10 mouse cellular contexts compared by ENCODE assay signal in the genomic region with DNA sequence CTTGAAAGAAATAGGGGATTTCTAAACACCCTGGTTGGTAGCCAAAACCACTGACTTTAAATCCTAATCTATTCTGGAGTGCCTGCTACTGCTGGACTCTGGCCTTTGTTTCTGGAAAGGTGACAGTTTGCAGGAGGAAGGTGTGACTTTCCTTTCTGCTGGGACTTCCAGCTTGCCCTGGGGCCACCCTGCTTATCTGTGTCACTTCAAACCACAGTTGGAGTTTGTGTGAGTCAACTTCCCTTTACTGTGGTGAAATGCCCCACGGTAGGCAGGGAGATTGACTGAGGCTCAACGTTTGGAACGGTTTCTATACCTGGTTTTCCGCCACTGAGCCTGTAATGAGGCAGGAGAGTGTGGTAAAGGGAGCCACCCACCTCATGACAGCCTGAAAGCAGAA. TPM values are rescaled to one million over a fixed set of nuclear protein-coding genes. Genes with fewer than 3 reads are reported as not detected.
DNase-seq lines count a peak whose midpoint lies in the region; ATAC-seq and TF ChIP-seq lines count a peak whose summit lies in the region.
"Had no signal": no experiment of that assay in that cellular context is flagged by ENCODE, and none has a peak within 500 bp of the region (broad histone marks: within the 10 kb centered on the region; RNA-seq: fewer than 3 reads in every experiment).

No protein-coding gene starts in this region.

- no peak for TF ChIP-seq EP300 in lung, postnatal 0 days (IDR thresholded peaks at IDR 0.05)
- no peak for TF ChIP-seq EP300 in stomach, postnatal 0 days (optimal IDR thresholded peaks at IDR 0.05)

- H3K4me2 ChIP-seq in lung, postnatal 0 days (replicated peaks; ENCODE audit: low read depth, low read length): no peak overlapping the region
- peak overlapping the region; percentile 35 for H3K4me2 ChIP-seq in liver, embryonic 15.5 days
- H3K4me2 ChIP-seq in stomach, postnatal 0 days (replicated peaks; ENCODE audit: low read depth): no peak overlapping the region
- no peak overlapping the region for H3K4me2 ChIP-seq in kidney, embryonic 14.5 days (replicated peaks; ENCODE audit: low read depth, low read length)

- H3K36me3 ChIP-seq in lung, postnatal 0 days (ENCODE audit: insufficient read depth, low read length): no peaks in the 10 kb centered on the region
- no peaks in the 10 kb centered on the region for H3K36me3 ChIP-seq in liver, embryonic 15.5 days (replicated peaks)
- no peaks in the 10 kb centered on the region for H3K36me3 ChIP-seq in stomach, postnatal 0 days (ENCODE audit: control insufficient read depth, insufficient read depth, low read length)
- no peaks in the 10 kb centered on the region for H3K36me3 ChIP-seq in kidney, embryonic 14.5 days (ENCODE audit: control insufficient read depth, insufficient read depth, low read length)

- H3K27me3 ChIP-seq in lung, postnatal 0 days (replicated peaks; ENCODE audit: insufficient read depth, low read length): no peaks in the 10 kb centered on the region
- no peaks in the 10 kb centered on the region for H3K27me3 ChIP-seq in liver, embryonic 15.5 days
- H3K27me3 ChIP-seq in stomach, postnatal 0 days (ENCODE audit: control insufficient read depth, insufficient read depth, low read length): no peaks in the 10 kb centered on the region
- no peaks in the 10 kb centered on the region for H3K27me3 ChIP-seq in kidney, embryonic 14.5 days (ENCODE audit: control insufficient read depth, insufficient read depth, low read length)

- no peak overlapping the region for H3K27ac ChIP-seq in lung, postnatal 0 days (ENCODE audit: low read length)
- H3K27ac ChIP-seq in liver, embryonic 15.5 days (replicated peaks): peak overlapping the region; percentile 59
- H3K27ac ChIP-seq in stomach, postnatal 0 days (replicated peaks): no peak overlapping the region
- H3K27ac ChIP-seq in kidney, embryonic 14.5 days (ENCODE audit: low read depth, low read length): no peak overlapping the region
- H3K27ac ChIP-seq: hindbrain, embryonic 10.5 days had no signal

- H3K9ac ChIP-seq in lung, postnatal 0 days (replicated peaks; ENCODE audit: low read depth): no peak overlapping the region
- H3K9ac ChIP-seq in liver, embryonic 15.5 days: no peak overlapping the region; the same call in 1 of the 2 replicates
- H3K9ac ChIP-seq in stomach, postnatal 0 days (ENCODE audit: low read length): no peak overlapping the region
- no peak overlapping the region for H3K9ac ChIP-seq in kidney, embryonic 14.5 days (ENCODE audit: low read depth, low read length)
- H3K9ac ChIP-seq: forebrain, postnatal 0 days had no signal

- peak; percentile 16 to 20 for DNase-seq in lung, adult 18-20 months
- no peak for DNase-seq in lung, postnatal 0 days (ENCODE audit: low spot score)
- DNase-seq in stomach, postnatal 0 days (ENCODE audit: low spot score): peak; percentile 40
- no peak for DNase-seq in left cerebral cortex, adult 8-10 months (ENCODE audit: low spot score in 2 of 2)
- no peak for DNase-seq in adrenal gland, postnatal 36 days
- DNase-seq: forebrain, postnatal 0 days had no signal

- 49% methylated on average over 4 of the region's 4 CpGs for WGBS in lung, postnatal 0 days
- 8% methylated on average over 4 of the region's 4 CpGs for WGBS in liver, embryonic 15.5 days (ENCODE audit: insufficient replicate concordance)
- WGBS in stomach, postnatal 0 days: 42% methylated on average over 4 of the region's 4 CpGs
- WGBS in kidney, embryonic 14.5 days: 60% methylated on average over 4 of the region's 4 CpGs

- no peak for ATAC-seq in lung, postnatal 0 days
- peak; percentile 87 for ATAC-seq in common myeloid progenitor, adult 5-6 weeks (replicated peaks; ENCODE audit: low read depth, poor library complexity, severe bottlenecking)
- ATAC-seq in liver, embryonic 15.5 days (ENCODE audit: insufficient read depth): peak; percentile 73
- ATAC-seq in stomach, postnatal 0 days (ENCODE audit: low FRiP score, low TSS enrichment): peak; percentile 83
- ATAC-seq in kidney, embryonic 14.5 days (ENCODE audit: low FRiP score, low TSS enrichment): no peak
- ATAC-seq: forebrain, postnatal 0 days had no signal

- H3K9me3 ChIP-seq in lung, postnatal 0 days (ENCODE audit: low read length): no peaks in the 10 kb centered on the region
- H3K9me3 ChIP-seq in liver, embryonic 15.5 days (replicated peaks): no peaks in the 10 kb centered on the region
- no peaks in the 10 kb centered on the region; the same call in 1 of the 2 replicates for H3K9me3 ChIP-seq in stomach, postnatal 0 days (ENCODE audit: control insufficient read depth, low read length)
- no peaks in the 10 kb centered on the region for H3K9me3 ChIP-seq in kidney, embryonic 14.5 days (ENCODE audit: control insufficient read depth, low read length)
- H3K9me3 ChIP-seq: hindbrain, embryonic 10.5 days had no signal

- H3K4me1 ChIP-seq in lung, postnatal 0 days (ENCODE audit: insufficient read depth, low read depth, low read length): no peaks in the 10 kb centered on the region
- H3K4me1 ChIP-seq in liver, embryonic 15.5 days (replicated peaks): peaks cover 30% of the 10 kb centered on the region
- no peaks in the 10 kb centered on the region for H3K4me1 ChIP-seq in stomach, postnatal 0 days (replicated peaks; ENCODE audit: control insufficient read depth, insufficient read depth)
- H3K4me1 ChIP-seq in kidney, embryonic 14.5 days (ENCODE audit: control insufficient read depth, insufficient read depth, low read length): no peaks in the 10 kb centered on the region

- H3K4me3 ChIP-seq in lung, postnatal 0 days (ENCODE audit: low read depth, low read length): no peak overlapping the region
- no peak overlapping the region for H3K4me3 ChIP-seq in liver, embryonic 15.5 days (replicated peaks)
- H3K4me3 ChIP-seq in stomach, postnatal 0 days (ENCODE audit: low read depth, low read length): no peak overlapping the region
- no peak overlapping the region for H3K4me3 ChIP-seq in kidney, embryonic 14.5 days (ENCODE audit: low read length)
- H3K4me3 ChIP-seq: hindbrain, embryonic 10.5 days had no signal

- no peak for TF ChIP-seq CTCF in lung, postnatal 0 days (IDR thresholded peaks at IDR 0.05)
- no peak; the same call in 1 of the 2 replicates for TF ChIP-seq CTCF in stomach, postnatal 0 days (IDR thresholded peaks at IDR 0.05; ENCODE audit: low read depth)

RNA-seq across cellular contexts. Expression of a gene that starts 13.2 kb away (rescaled TPM):
- 0.45 and 0.63 TPM in 2 replicates for polyA plus RNA-seq in lung, postnatal 0 days (2015; fragmentation: Nextera tagmentation; extraction: Ambion mirVana)
- total RNA-seq in common myeloid progenitor, adult 5-6 weeks (2017): 9.0 and 12.9 TPM in 2 replicates
- 0.24 and 0.32 TPM in 2 replicates for polyA plus RNA-seq in liver, embryonic 15.5 days (2015; fragmentation: Nextera tagmentation; extraction: Ambion mirVana)
- polyA plus RNA-seq in stomach, postnatal 0 days (2015; fragmentation: Nextera tagmentation; extraction: Ambion mirVana): 0.36 TPM in 2 replicates
- total RNA-seq in left cerebral cortex, adult 8-10 months (2022): 10 to 100 TPM; 46.8 to 52.9 (median 48.7) TPM
- 3.7 and 4.6 TPM in 2 replicates for polyA plus RNA-seq in kidney, embryonic 14.5 days (2014; fragmentation: Nextera tagmentation; extraction: Ambion mirVana)
- 1 to 10 TPM; 4.9 to 8.2 TPM for total RNA-seq in adrenal gland, postnatal 36 days (2021)

Comparison
In these comparisons a context has a peak if more than half of its experiments do, and no peak if none do; other contexts are left out.
1. DNase-seq: peak in lung, adult 18-20 months (2 of 2) and stomach, postnatal 0 days (single experiment); none in lung, postnatal 0 days (single experiment), left cerebral cortex, adult 8-10 months (0 of 2) and adrenal gland, postnatal 36 days (0 of 2).
2. ATAC-seq: peak in common myeloid progenitor, adult 5-6 weeks (single experiment), liver, embryonic 15.5 days (single experiment) and stomach, postnatal 0 days (single experiment); none in lung, postnatal 0 days (single experiment) and kidney, embryonic 14.5 days (single experiment).